Mouse (Mus musculus): ENCODE results near the gene Ms4a8a. TPM values are rescaled to one million over a fixed set of nuclear protein-coding genes. Genes with fewer than 3 reads are reported as not detected.
"Not testable (repeated sequence)": the region's sequence is repeated elsewhere in the genome, so short reads cannot be mapped to it uniquely, and the experiment has no call there.

Ms4a8a gene
- not detected in 2 replicates for polyA plus RNA-seq (2015; fragmentation: Nextera tagmentation; extraction: Ambion mirVana)

GRCm38 (mm10) chr19:11080934-11081333, at the start of gene Ms4a8a:
Gene Ms4a8a (minus strand): TSS chr19:11081102.
- Histone ChIP-seq H3K9ac (no peak within 1 kb of the TSS), H3K27me3 (no peaks in the 10 kb centered on the region), H3K27ac (replicated peaks) (no peak within 1 kb of the TSS), H3K4me3 (no peak within 1 kb of the TSS), H3K9me3 (no peaks in the 10 kb centered on the region), H3K36me3 (no peaks in the 10 kb centered on the region), H3K4me2 (no peak within 1 kb of the TSS), H3K4me1 (replicated peaks) (no peaks in the 10 kb centered on the region)
- WGBS: 85% methylated on average over 4 of the region's 4 CpGs
- no peak for ATAC-seq (ENCODE audit: low read depth)

- 92% methylated on average over 1 of the region's 1 CpGs for WGBS
- no peak for ATAC-seq (ENCODE audit: low read depth)
- H3K4me2 ChIP-seq: no peak overlapping the region
- H3K4me1 ChIP-seq (replicated peaks): no peaks in the 10 kb centered on the region
- no peak overlapping the region for H3K27ac ChIP-seq (replicated peaks)
- H3K4me3 ChIP-seq: no peak overlapping the region
- no peaks in the 10 kb centered on the region for H3K36me3 ChIP-seq
- H3K27me3 ChIP-seq: no peaks in the 10 kb centered on the region
- H3K9ac ChIP-seq: no peak overlapping the region
- peaks cover 3% of the 10 kb centered on the region; the same call in 1 of the 2 replicates for H3K9me3 ChIP-seq
Observed at GRCm38 (mm10) chr19:11129702-11130101, 48.8 kb upstream of the Ms4a8a start.

- not testable (repeated sequence) for H3K36me3 ChIP-seq; H3K4me1 ChIP-seq (replicated peaks); H3K27me3 ChIP-seq; H3K9me3 ChIP-seq; H3K27ac ChIP-seq (replicated peaks)
- WGBS: 2% methylated on average over 15 of the region's 38 CpGs
- Histone ChIP-seq H3K4me3 (peak overlapping the region; percentile 39), H3K4me2 (peak overlapping the region; percentile 45), H3K9ac (0 out of 2 replicates have a peak overlapping the region, but pooled peaks have one; percentile 47)
- peak; percentile 99 for ATAC-seq (ENCODE audit: low read depth)
Observed at GRCm38 (mm10) chr19:11121016-11121420, 40.1 kb upstream of the Ms4a8a start.

- H3K9me3 ChIP-seq: no peaks in the 10 kb centered on the region
- H3K27ac ChIP-seq (replicated peaks): no peak overlapping the region
- no peak overlapping the region for H3K4me3 ChIP-seq
- H3K27me3 ChIP-seq: no peaks in the 10 kb centered on the region
- 91% methylated on average over 2 of the region's 2 CpGs for WGBS
- ATAC-seq (ENCODE audit: low read depth): no peak
- no peaks in the 10 kb centered on the region for H3K36me3 ChIP-seq
- no peak overlapping the region for H3K4me2 ChIP-seq
- no peaks in the 10 kb centered on the region for H3K4me1 ChIP-seq (replicated peaks)
- H3K9ac ChIP-seq: no peak overlapping the region
Observed at GRCm38 (mm10) chr19:11119338-11119737, 38.4 kb upstream of the Ms4a8a start.

GRCm38 (mm10) chr19:11107746-11108145, 26.8 kb upstream of the Ms4a8a start:
- H3K4me2 ChIP-seq: no peak overlapping the region
- no peaks in the 10 kb centered on the region for H3K27me3 ChIP-seq
- no peaks in the 10 kb centered on the region for H3K9me3 ChIP-seq
- no peaks in the 10 kb centered on the region for H3K36me3 ChIP-seq
- H3K4me3 ChIP-seq: no peak overlapping the region
- no peak for ATAC-seq (ENCODE audit: low read depth)
- no peak overlapping the region for H3K27ac ChIP-seq (replicated peaks)
- H3K9ac ChIP-seq: no peak overlapping the region
- 85% methylated on average over 3 of the region's 3 CpGs for WGBS
- no peaks in the 10 kb centered on the region for H3K4me1 ChIP-seq (replicated peaks)

- no peak for ATAC-seq (ENCODE audit: low read depth)
- Histone ChIP-seq H3K4me2 (no peak overlapping the region), H3K4me1 (replicated peaks) (no peaks in the 10 kb centered on the region), H3K9ac (no peak overlapping the region), H3K27ac (replicated peaks) (no peak overlapping the region), H3K27me3 (no peaks in the 10 kb centered on the region), H3K36me3 (no peaks in the 10 kb centered on the region), H3K4me3 (no peak overlapping the region), H3K9me3 (no peaks in the 10 kb centered on the region)
- WGBS: 84% methylated on average over 1 of the region's 1 CpGs
Observed at GRCm38 (mm10) chr19:11101880-11102279, 21.0 kb upstream of the Ms4a8a start.

GRCm38 (mm10) chr19:11098401-11098800, 17.5 kb upstream of the Ms4a8a start:
- no peaks in the 10 kb centered on the region for H3K9me3 ChIP-seq
- H3K27me3 ChIP-seq: peaks cover 14% of the 10 kb centered on the region
- no peak overlapping the region for H3K4me2 ChIP-seq
- no peaks in the 10 kb centered on the region for H3K4me1 ChIP-seq (replicated peaks)
- no peak for ATAC-seq (ENCODE audit: low read depth)
- no peak overlapping the region for H3K27ac ChIP-seq (replicated peaks)
- no peak overlapping the region for H3K4me3 ChIP-seq
- no peak overlapping the region for H3K9ac ChIP-seq
- WGBS: 85% methylated on average over 3 of the region's 3 CpGs
- no peaks in the 10 kb centered on the region for H3K36me3 ChIP-seq

- Histone ChIP-seq H3K4me3 (peak overlapping the region; percentile 32), H3K9ac (peak overlapping the region; percentile 53; the same call in 1 of the 2 replicates)
Observed at GRCm38 (mm10) chr19:11092131-11092530, 11.2 kb upstream of the Ms4a8a start.

GRCm38 (mm10) chr19:11070364-11070763, 10.5 kb downstream of the Ms4a8a start:
- H3K36me3 ChIP-seq: no peaks in the 10 kb centered on the region
- ATAC-seq (ENCODE audit: low read depth): no peak
- WGBS: 85% methylated on average over 3 of the region's 3 CpGs
- no peak overlapping the region for H3K27ac ChIP-seq (replicated peaks)
- H3K4me3 ChIP-seq: no peak overlapping the region
- no peaks in the 10 kb centered on the region for H3K4me1 ChIP-seq (replicated peaks)
- 0 out of 2 replicates have a peak, but pooled peaks cover 3% of the 10 kb centered on the region for H3K9me3 ChIP-seq
- no peak overlapping the region for H3K4me2 ChIP-seq
- H3K9ac ChIP-seq: no peak overlapping the region
- H3K27me3 ChIP-seq: no peaks in the 10 kb centered on the region

More at GRCm38 (mm10) chr19:11092131-11092530, 11.2 kb upstream of the Ms4a8a start:
- H3K4me1 ChIP-seq (replicated peaks); H3K36me3 ChIP-seq; ATAC-seq (ENCODE audit: low read depth); H3K9me3 ChIP-seq; H3K27ac ChIP-seq (replicated peaks): not testable (repeated sequence)
- 4% methylated on average over 50 of the region's 50 CpGs for WGBS
- Histone ChIP-seq H3K27me3 (peaks cover 34% of the 10 kb centered on the region), H3K4me2 (peak overlapping the region; percentile 57)

GRCm38 (mm10) chr19:11065202-11065875, 15.6 kb downstream of the Ms4a8a start:
- WGBS: 83% methylated on average over 2 of the region's 2 CpGs
- H3K27me3 ChIP-seq: no peaks in the 10 kb centered on the region
- no peak overlapping the region for H3K27ac ChIP-seq (replicated peaks)
- no peaks in the 10 kb centered on the region for H3K4me1 ChIP-seq (replicated peaks)
- H3K9ac ChIP-seq: no peak overlapping the region
- H3K4me3 ChIP-seq: no peak overlapping the region
- no peak for ATAC-seq (ENCODE audit: low read depth)
- no peak overlapping the region for H3K4me2 ChIP-seq
- H3K36me3 ChIP-seq: no peaks in the 10 kb centered on the region
- 0 out of 2 replicates have a peak, but pooled peaks cover 3% of the 10 kb centered on the region for H3K9me3 ChIP-seq

GRCm38 (mm10) chr19:11060900-11061299, 20.0 kb downstream of the Ms4a8a start:
- H3K4me3 ChIP-seq: no peak overlapping the region
- no peak overlapping the region for H3K4me2 ChIP-seq
- H3K36me3 ChIP-seq: no peaks in the 10 kb centered on the region
- 82% methylated on average over 1 of the region's 1 CpGs for WGBS
- no peak overlapping the region for H3K9ac ChIP-seq
- no peak overlapping the region for H3K27ac ChIP-seq (replicated peaks)
- H3K27me3 ChIP-seq: no peaks in the 10 kb centered on the region
- H3K9me3 ChIP-seq: 0 out of 2 replicates have a peak, but pooled peaks cover under 1% of the 10 kb centered on the region
- H3K4me1 ChIP-seq (replicated peaks): no peaks in the 10 kb centered on the region
- no peak for ATAC-seq (ENCODE audit: low read depth)

- Histone ChIP-seq H3K4me1 (replicated peaks) (no peaks in the 10 kb centered on the region), H3K4me2 (no peak overlapping the region), H3K9ac (no peak overlapping the region), H3K27ac (replicated peaks) (no peak overlapping the region), H3K4me3 (no peak overlapping the region), H3K27me3 (no peaks in the 10 kb centered on the region), H3K36me3 (no peaks in the 10 kb centered on the region), H3K9me3 (no peaks in the 10 kb centered on the region)
- ATAC-seq (ENCODE audit: low read depth): no peak
Observed at GRCm38 (mm10) chr19:11059967-11060366, 20.9 kb downstream of the Ms4a8a start.

- not testable (repeated sequence) for H3K4me3 ChIP-seq; H3K4me2 ChIP-seq; H3K27ac ChIP-seq (replicated peaks); H3K4me1 ChIP-seq (replicated peaks); H3K27me3 ChIP-seq; H3K36me3 ChIP-seq; ATAC-seq (ENCODE audit: low read depth); H3K9ac ChIP-seq; H3K9me3 ChIP-seq
- 98% methylated on average over 1 of the region's 1 CpGs for WGBS
Observed at GRCm38 (mm10) chr19:11055700-11056099, 25.2 kb downstream of the Ms4a8a start.

Data from neural tube, embryonic 13.5 days (tissue).